Mouse (Mus musculus) left cerebral cortex, postnatal 25 days (tissue): ENCODE measurements around the gene Mrpl58. TPM values are rescaled to one million over a fixed set of nuclear protein-coding genes. Genes with fewer than 3 reads are reported as not detected.
"Not testable (repeated sequence)": the region's sequence is repeated elsewhere in the genome, so short reads cannot be mapped to it uniquely, and the experiment has no call there.

ENCODE experiments used
- DNase-seq, 2 experiments: peaks; one replicate each; pipeline ENCODE4 v3.0.0; 2022; ENCODE audit warnings: low spot score in 2 of 2, mixed read lengths in 1 of 2
- intact Hi-C: fragments of 180-260 bp; cut with DNase I; formaldehyde crosslinking; loops from one replicate; pipeline ENCODE4 v1.15.1; 2025
- microRNA-seq, 2 experiments: library from miRNA; unstranded; fragments of <30 nt; microRNA quantifications; one replicate each; pipeline ENCODE4 v1.2.0; 2022
- total RNA-seq, 2 experiments: library from RNA; stranded (reverse); gene quantifications; 2 replicates each; pipeline ENCODE4 v1.2.3; 2021

Mrpl58 gene
- total RNA-seq, 2 experiments from 2014 or later: 107 to 109 TPM

DNA sequence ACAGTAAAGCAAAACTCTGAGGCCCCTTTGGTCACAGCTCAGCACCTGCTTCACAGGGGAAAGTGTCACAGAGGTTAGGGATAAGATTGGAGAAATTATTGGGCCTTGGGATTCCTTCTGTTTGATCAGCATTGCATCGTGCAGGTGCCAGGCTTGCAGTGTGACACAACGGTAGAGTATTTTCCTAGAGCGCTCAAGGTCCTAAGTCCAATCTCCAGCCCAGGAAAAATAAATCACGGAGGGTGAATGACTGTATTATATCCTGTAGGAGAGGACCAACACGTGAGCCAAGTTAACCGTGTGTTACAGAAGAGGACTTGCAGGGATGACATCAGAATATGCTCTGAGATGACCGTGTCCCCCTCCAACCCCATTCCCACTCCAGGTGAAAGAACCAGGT, 46.6 kb downstream of the Mrpl58 start:
- no peak for DNase-seq
- intact Hi-C loops: no loop called here

DNA sequence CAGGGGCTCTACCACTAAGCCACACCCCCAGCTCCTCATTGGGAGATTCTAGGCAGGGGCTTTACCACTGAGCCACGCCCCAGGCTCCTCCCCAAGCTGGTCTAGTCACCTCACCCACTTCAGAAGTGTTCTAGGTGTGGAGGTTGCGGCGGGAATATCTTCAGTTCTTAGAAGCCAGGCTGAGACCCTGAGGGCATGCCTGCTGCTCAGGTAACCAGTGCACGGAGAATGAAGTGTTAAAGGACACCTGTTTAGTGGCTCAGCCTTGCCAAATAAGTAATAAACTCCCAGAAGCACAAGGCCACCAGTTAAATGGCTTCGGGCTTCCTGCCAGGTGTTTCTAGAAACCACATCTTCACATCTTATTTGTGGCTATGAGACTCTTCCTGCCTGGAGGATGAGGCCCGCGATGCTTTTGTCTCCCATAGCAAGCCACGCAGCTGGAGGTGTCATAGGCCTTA, 48.3 kb downstream of the Mrpl58 start:
- intact Hi-C loops: no loop called here
- DNase-seq: no peak

DNA sequence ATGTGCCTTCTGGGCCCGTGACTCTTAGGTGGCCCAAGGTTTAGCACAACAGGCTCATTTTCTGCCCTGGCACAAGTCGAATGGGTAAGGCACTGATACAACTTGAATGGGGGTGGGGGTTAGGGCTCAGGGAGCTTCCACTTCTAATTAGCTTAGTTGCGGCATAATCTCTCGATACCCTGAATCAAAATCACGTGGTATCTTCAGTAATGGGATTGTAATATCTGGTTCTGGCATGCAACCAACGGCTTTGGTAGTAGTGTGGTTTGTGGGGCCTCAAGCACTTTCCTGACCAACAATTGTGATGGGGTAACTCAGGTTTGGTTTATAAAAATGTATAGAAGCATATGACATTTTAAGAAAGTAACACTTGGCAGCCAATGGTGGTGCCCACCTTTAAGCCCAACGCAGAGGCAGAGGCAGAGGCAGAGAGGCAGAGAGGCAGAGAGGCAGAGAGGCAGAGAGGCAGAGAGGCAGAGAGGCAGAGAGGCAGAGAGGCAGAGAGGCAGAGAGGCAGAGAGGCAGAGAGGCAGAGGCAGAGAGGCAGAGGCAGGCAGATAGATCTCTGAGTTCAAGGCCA, 48.8 kb downstream of the Mrpl58 start:
- intact Hi-C loops: no loop called here
- DNase-seq: no peak

DNA sequence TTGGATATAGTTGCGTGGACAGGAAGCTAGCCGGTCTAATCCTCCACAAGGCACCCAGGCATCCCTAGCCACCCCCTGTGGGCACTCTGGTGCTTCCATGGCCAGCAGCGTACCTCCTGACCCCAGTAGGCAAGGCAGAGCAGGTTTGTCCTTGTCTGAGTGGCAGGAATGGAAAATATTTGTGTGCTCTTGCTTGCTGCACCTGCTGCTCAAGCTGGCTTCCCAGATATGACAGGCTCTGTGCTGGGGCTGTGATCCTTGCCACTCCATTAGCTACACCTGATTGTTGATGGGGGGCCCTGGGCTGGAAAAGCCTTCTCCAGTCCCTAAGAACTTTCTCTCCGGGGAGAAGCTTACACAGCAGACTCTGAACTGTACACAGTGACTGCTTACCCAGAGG, 49.8 kb downstream of the Mrpl58 start:
- intact Hi-C loops: no loop called here

DNA sequence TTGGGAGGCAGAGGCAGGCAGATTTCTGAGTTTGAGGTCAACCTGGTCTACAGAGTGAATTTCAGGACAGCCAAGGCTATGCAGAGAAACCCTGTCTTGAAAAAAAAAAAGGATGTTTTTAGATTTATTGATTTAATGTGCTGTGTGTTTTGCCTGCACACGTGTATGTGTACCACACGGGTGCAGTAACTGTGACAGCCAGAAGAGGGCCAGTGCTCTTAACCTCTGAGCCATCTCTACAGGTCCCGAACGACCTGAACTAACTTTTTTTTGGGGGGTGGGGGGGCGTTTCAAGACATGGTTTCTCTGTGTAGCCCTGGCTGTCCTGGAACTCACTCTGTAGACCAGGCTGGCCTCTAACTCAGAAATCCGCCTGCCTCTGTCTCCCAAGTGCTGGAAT, 51.3 kb downstream of the Mrpl58 start:
- intact Hi-C loops, DNase-seq: not testable (repeated sequence)

More for the DNA sequence above, 49.8 kb downstream of the Mrpl58 start:
- DNase-seq: no peak

DNA sequence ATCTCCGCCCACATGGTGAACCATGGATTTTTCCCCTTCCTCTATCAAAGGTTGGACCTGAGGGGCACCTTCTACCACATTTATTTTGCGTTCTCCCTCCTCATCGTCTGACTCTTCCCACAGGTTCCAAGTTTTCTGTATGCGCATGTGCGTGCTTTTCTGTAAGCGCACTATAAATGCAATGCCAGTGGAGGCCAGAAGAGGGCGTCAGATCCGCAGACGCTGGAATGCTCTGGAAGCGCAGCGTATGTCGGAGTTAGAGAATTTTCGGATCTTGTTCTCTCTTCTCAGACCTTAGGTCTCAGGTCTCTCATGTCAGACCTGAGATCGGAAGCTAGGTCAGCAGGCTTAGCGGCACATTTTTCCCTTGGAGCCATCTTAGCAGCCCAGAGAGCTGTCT, 52.1 kb downstream of the Mrpl58 start:
- no peak for DNase-seq
- intact Hi-C loops: no loop called here

DNA sequence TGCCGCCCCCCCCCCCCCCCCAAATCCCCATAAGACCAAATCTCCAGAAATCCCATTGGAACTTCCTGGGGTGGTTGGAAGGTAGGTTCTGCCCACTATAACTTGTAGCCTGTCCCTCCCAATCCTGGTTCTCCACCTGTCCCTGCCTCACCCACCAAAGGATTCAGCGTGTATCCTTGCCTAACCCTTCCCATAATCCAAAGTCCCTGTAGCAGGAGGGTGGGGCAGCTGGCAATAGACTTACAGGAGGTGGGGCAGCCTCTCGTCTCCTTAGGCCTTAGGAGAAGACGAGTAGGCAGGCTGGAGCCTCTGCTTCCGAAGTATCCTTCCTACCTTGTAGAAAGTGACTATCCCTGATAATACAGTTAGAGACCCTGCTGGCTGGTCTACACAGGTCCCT, 52.6 kb downstream of the Mrpl58 start:
- DNase-seq: no peak
- intact Hi-C loops: no loop called here

DNA sequence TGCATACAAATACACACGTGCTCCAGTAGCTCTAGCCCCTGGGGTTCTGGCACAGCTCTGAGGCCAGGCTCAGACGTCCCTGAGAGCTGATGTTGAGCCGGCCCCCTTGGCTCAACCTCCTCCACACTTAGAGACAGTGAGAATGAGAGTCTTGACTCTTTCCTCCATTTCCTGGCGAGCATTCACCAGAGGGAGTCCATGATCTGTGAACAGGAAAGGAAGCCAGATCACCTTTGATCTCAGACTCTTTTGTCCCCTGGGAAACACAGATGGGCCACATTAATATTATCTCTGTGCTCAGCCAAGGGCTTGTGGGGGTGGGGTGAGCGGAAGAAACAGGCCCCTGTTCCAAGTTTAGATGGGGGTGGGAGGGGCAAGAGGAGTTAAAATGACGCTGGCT, 53.9 kb downstream of the Mrpl58 start:
- intact Hi-C loops: no loop called here
- no peak for DNase-seq

DNA sequence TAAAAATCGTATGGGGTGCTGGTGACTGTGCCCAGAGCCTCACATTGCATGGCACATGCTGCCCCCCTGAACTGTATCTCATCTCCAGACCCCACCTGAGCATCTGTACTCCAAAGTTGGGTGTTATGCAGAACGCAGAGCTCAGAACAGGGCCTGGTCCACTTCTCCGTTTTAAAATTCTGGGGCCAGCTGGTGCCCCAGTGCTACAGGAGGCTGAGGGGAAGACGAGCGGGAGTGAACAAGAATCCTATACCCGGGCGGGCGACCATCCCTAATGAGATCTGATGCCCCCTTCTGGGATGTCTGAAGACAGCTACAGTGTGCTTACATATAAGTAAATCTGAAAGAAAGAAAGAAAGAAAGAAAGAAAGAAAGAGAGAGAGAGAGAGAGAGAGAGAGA, 57.4 kb downstream of the Mrpl58 start:
- intact Hi-C loops: no loop called here
- DNase-seq: no peak

DNA sequence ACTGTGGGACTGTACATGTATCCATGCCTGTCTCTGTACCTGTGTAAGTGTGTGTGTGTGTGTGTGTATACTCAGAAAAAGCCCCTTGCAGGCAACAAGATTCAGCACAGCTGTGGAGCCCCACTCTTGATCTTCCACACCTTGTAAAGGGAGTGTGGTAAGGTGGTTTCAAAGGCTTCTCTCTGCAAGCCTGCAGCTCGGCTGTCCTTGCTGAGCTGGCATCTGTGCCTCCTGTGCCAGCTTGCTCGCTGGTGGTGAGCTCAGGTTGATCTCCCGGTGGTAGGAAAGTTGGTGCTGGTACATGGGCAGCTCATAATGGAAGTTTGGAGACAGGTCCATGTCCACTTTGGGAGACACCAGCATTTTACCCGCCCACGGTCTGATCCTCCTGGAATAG, 58.3 kb downstream of the Mrpl58 start:
- no peak for DNase-seq
- intact Hi-C loops: no loop called here

Small RNA genes lying within 50 kb of the gene (microRNA-seq; reads per million reads assigned to microRNA genes)
- 0 reads per million in 2 experiments for gene Mir3968

Other genes with a start within 250 kb of the Mrpl58 start
- gene Slc9a3r1, start 240.4 kb upstream of the Mrpl58 start, total RNA-seq: 10 to 100 TPM; 79.2 to 86.5 TPM
- gene Tmem104, start 216.3 kb upstream of the Mrpl58 start, total RNA-seq: 10 to 100 TPM; 15.8 to 18.2 TPM
- 10 to 100 TPM; 20.1 to 22.3 TPM for gene Nat9, start 215.9 kb upstream of the Mrpl58 start, total RNA-seq
- 10 to 100 TPM; 41.0 to 42.0 TPM for gene Grin2c, start 136.5 kb upstream of the Mrpl58 start, total RNA-seq
- gene Fdxr, start 126.7 kb upstream of the Mrpl58 start, total RNA-seq: 10 to 100 TPM; 14.5 to 17.4 TPM
- 10 to 100 TPM in 1 of 2 experiments, 1 to 10 TPM in 1; 9.5 to 10.8 TPM for gene Fads6, start 106.1 kb upstream of the Mrpl58 start, total RNA-seq
- gene Otop2, start 96.6 kb upstream of the Mrpl58 start, total RNA-seq: under 1 TPM; 0.62 to 0.96 TPM
- under 1 TPM; 0.18 to 0.28 TPM for gene Ush1g, start 81.7 kb upstream of the Mrpl58 start, total RNA-seq
- gene Otop3, start 69.0 kb upstream of the Mrpl58 start, total RNA-seq: under 1 TPM in 1 of 2 experiments, not detected in 1; 0.14 TPM
- gene Hid1, start 36.0 kb upstream of the Mrpl58 start, total RNA-seq: 100 to 1,000 TPM; 108 to 111 TPM
- gene Cdr2l, start 21.8 kb upstream of the Mrpl58 start, total RNA-seq: 10 to 100 TPM; 19.8 to 20.9 TPM
- 100 to 1,000 TPM; 447 to 455 TPM for gene Atp5h, start 16.2 kb downstream of the Mrpl58 start, total RNA-seq
- 10 to 100 TPM; 70.9 to 72.5 TPM for gene Kctd2, start 16.4 kb downstream of the Mrpl58 start, total RNA-seq
- gene Trim80, start 36.8 kb downstream of the Mrpl58 start, total RNA-seq: not detected
- gene Slc16a5, start 58.7 kb downstream of the Mrpl58 start, total RNA-seq: not detected
- gene Armc7, start 71.9 kb downstream of the Mrpl58 start, total RNA-seq: 10 to 100 TPM; 12.5 to 12.8 TPM
- 10 to 100 TPM; 60.1 to 66.5 TPM for gene Nt5c, start 88.1 kb downstream of the Mrpl58 start, total RNA-seq
- gene Jpt1, start 110.6 kb downstream of the Mrpl58 start, total RNA-seq: 100 to 1,000 TPM; 165 to 168 TPM
- 100 to 1,000 TPM; 298 to 313 TPM for gene Sumo2, start 132.5 kb downstream of the Mrpl58 start, total RNA-seq
- gene Nup85, start 160.7 kb downstream of the Mrpl58 start, total RNA-seq: 10 to 100 TPM; 45.7 to 49.1 TPM
- 10 to 100 TPM; 52.2 to 56.2 TPM for gene Mrps7, start 200.2 kb downstream of the Mrpl58 start, total RNA-seq
- gene Gga3, start 200.3 kb downstream of the Mrpl58 start, total RNA-seq: 10 to 100 TPM; 76.5 to 88.6 TPM
- gene Mif4gd, start 209.2 kb downstream of the Mrpl58 start, total RNA-seq: 10 to 100 TPM; 17.6 to 19.4 TPM
- gene Slc25a19, start 224.5 kb downstream of the Mrpl58 start, total RNA-seq: 10 to 100 TPM; 54.3 to 59.3 TPM